Mouse (Mus musculus) frontal cortex, postnatal 14 days (tissue): ENCODE results near the gene 6820408C15Rik.
"Not testable (repeated sequence)": the region's sequence is repeated elsewhere in the genome, so short reads cannot be mapped to it uniquely, and the experiment has no call there.

Experiments used
- DNase-seq, 2 experiments: peaks; one replicate each; pipeline ENCODE4 v3.0.0; 2022; ENCODE audit warnings: low spot score in 2 of 2

The 6820408C15Rik gene

GRCm38 (mm10) chr2:152411471-152411870, 3.9 kb upstream of the 6820408C15Rik start:
- DNase-seq, result no peak

- no peak for DNase-seq
These were observed 2.7 kb upstream of the 6820408C15Rik start for GRCm38 (mm10) chr2:152412526-152413157.

GRCm38 (mm10) chr2:152413158-152413764, 2.1 kb upstream of the 6820408C15Rik start:
- DNase-seq, result no peak

- no peak for DNase-seq
These were observed 1.4 kb upstream of the 6820408C15Rik start for GRCm38 (mm10) chr2:152413765-152414584.

DNA sequence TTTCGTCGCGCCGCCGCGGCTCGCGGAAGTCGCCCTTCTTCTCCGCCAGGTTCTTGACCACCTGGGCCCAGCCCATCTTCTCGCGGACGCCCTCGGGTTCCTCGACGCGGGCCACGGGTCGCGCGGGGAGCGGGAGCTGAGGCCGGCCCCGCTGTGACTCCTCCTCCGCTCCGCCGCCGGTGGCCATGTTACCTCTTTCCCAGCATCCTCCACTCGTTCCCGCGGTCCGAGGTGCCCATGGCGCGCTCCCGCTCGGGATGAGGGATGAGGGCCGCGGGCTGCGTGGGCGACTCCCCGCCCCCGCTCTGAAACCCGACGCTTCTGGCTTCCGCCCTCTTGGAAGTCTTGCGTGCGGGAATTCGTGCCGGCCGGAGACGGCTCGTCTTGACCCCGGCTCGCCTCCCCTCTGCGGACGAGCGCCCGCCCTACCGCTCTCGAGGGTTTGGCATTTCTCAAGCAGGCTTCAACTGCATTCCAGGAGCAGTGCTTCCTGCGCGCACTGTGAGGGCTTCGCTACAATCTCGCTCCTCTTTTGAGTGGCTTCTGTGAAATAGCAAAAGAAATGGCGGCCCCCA, 709 bp upstream of the 6820408C15Rik start, which contains the start of gene Zcchc3:
Zcchc3 (minus strand) TSS at position 437 of the 575 bp plus-strand sequence.
- peak; percentile 83 to 85 for DNase-seq

GRCm38 (mm10) chr2:152415786-152416185, 399 bp downstream of the 6820408C15Rik start:
- no peak for DNase-seq

- DNase-seq, result peak in 1 of 2 experiments; percentile 40
These were observed 12.1 kb downstream of the 6820408C15Rik start for GRCm38 (mm10) chr2:152427493-152427892.

DNA sequence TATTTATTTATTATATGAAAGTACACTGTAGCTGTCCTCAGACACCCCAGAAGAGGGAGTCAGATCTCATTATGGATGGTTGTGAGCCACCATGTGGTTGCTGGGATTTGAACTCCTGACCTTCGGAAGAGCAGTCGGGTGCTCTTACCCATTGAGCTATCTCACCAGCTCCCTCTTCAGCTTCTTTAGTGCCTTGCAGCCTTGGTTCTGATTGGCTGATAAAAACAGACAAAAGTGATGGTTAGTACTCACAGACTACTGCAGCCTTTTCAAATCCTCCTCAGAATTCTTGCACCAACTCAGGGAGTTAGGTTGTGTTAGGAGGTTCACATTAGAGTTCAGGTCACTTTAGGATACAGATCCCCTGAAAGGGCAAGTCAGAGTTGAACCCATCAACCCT, 13.1 kb downstream of the 6820408C15Rik start:
- DNase-seq, result not testable (repeated sequence)

DNA sequence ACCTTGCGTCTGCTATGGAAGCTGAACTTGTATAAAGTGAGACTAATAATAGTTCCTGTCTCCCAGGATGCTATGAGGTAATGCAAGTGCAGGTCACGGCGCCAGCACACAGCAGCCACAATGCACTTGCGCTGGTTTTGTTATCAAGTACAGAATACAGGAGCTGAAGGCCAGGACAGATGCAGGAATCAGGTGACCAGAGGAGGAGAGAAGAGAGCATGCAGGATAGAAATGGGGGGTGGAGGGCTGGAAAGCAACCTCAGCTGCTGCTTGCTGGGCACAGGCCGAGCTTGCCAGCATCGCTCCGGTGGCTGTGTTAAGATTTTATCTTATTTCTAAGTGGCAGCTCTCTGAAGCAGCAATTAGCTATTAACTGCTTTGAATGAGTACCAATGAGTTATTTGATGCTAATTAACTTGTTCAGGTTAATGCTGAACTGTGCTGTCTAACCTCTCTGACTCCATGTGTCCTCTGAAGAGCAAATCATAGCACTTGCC, 21.1 kb downstream of the 6820408C15Rik start:
- DNase-seq, result no peak

GRCm38 (mm10) chr2:152436983-152437860, 21.8 kb downstream of the 6820408C15Rik start:
- peak; percentile 64 to 75 for DNase-seq

- DNase-seq, result no peak
These were observed 23.6 kb downstream of the 6820408C15Rik start for GRCm38 (mm10) chr2:152438963-152439362.

DNA sequence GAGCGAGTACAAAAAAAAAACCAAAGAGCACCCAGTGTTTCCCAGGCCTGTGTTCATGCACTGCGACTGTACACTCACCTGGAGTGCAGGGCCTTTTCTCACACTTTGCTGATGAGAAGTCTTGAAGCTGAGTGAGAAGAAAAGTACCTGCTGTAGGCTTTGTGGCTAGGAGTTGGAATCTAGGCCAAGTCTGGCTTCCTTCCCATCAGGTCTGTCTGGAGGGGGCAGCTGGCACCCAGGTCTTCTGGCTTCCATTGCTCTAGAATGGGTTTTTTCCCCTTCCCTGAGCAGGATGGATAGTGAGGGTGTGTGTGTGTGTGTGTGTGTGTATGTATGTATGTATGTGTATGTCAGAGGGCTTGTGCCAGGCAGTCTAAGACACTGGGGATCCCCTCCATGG, 24.4 kb downstream of the 6820408C15Rik start:
- DNase-seq, result no peak

GRCm38 (mm10) chr2:152442322-152442721, 26.9 kb downstream of the 6820408C15Rik start:
- no peak for DNase-seq

DNA sequence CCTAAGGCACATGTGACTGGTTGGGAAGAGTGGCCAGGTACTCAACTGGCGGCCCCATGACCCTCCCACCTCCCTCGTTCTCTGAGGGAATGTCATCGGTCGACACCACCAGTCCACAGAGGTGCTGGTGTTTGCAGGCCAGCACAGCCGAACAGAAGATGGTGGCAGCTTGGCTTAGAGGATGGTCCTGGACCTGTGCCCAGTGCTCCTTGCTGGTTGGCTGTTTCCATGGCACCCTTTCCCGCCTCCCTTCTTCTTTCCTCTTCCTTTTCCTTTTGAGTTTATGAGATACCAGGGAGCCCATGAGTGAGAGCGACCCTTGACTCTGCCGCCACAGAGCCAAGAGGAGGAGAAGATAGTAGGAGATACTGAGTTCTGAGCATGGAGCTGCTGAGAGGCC, 27.9 kb downstream of the 6820408C15Rik start:
- DNase-seq, result no peak

GRCm38 (mm10) chr2:152446642-152447041, 31.3 kb downstream of the 6820408C15Rik start:
- DNase-seq, result no peak

DNA sequence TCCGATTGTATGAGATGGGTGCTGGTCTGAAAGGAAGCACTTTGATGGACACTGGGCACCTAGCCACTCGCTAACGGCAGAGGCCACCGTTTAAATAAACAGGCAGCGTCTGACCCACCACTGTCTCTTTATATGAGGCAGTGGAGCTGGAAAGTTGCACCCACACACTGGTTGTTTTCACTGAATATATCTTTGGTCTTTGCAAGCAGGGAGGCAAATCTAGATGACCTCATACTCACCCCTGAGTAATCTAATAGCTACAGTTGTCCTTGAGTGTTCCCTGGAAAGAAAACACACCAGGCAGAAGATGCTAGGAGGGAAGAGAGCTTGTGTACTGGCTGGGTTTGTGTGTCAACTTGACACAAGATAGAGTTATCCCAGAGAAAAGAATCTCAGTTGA, 32.1 kb downstream of the 6820408C15Rik start:
- no peak for DNase-seq

DNA sequence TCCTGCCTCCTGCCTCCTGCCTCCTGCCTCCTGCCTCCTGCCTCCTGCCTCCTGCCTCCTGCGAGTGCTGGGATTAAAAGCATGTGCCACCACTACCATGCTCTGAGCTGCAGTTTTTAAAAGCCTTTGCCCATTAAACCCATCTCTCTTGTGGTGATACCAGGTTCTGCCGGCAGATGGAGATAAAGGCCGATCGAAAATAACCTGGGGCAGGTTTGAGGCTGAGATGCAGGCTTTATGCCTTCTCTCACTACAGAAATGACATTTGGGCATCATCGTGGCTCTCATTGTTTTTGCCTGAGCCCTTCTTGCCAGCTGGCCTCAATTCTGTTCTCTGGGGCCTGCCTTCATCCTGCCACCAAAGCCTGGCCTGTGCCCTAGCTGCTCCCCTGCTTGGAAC, 34.9 kb downstream of the 6820408C15Rik start:
- DNase-seq, result peak; percentile 30 to 69

- no peak for DNase-seq
These were observed 36.9 kb downstream of the 6820408C15Rik start for GRCm38 (mm10) chr2:152452101-152452781.

- no peak for DNase-seq
These were observed 43.9 kb downstream of the 6820408C15Rik start for GRCm38 (mm10) chr2:152459241-152459640.

- DNase-seq, result no peak
These were observed 49.3 kb downstream of the 6820408C15Rik start, which contains the start of gene Defb23 for GRCm38 (mm10) chr2:152464570-152465150. Gene Defb23, minus strand, starts transcription at chr2:152464620.
